Mouse (Mus musculus) lung, postnatal 0 days (tissue): ENCODE results near the gene A530064D06Rik.
"Not testable (repeated sequence)": the region's sequence is repeated elsewhere in the genome, so short reads cannot be mapped to it uniquely, and the experiment has no call there.

Experiments used
- CTCF ChIP-seq: IDR thresholded peaks from 2 replicates; pipeline ENCODE4 v1.5.1; 2016; ENCODE audit warnings: antibody characterized with exemption, mild to moderate bottlenecking
- EP300 ChIP-seq: IDR thresholded peaks from 2 replicates; pipeline ENCODE4 v1.6.1; 2016; ENCODE audit warnings: antibody characterized with exemption, mild to moderate bottlenecking, control low read depth

GRCm38 (mm10) chr17:48167103-48167502 is at the start of gene A530064D06Rik:
- not testable (repeated sequence) for TF ChIP-seq EP300, CTCF
